Mouse (Mus musculus) layer of hippocampus, adult 2 months (tissue): ENCODE results near the gene Gal. TPM values are rescaled to one million over a fixed set of nuclear protein-coding genes. Genes with fewer than 3 reads are reported as not detected.

Source experiments
- DNase-seq, 2 experiments: peaks; one replicate each; pipeline ENCODE4 v3.0.0; 2022; ENCODE audit warnings: low spot score in 2 of 2
- H3K27ac ChIP-seq: fragments of 200-600 bp; 2 replicates; pipeline ENCODE4 v1.8.1; 2022
- H3K4me3 ChIP-seq: fragments of 200-600 bp; 2 replicates; pipeline ENCODE4 v1.8.1; 2022; ENCODE audit warnings: mild to moderate bottlenecking
- CTCF ChIP-seq: fragments of 200-600 bp; conservative IDR thresholded peaks from 2 replicates; pipeline ENCODE4 v1.8.1; 2022; ENCODE audit warnings: antibody characterized with exemption, mild to moderate bottlenecking, moderate library complexity
- total RNA-seq, 2 experiments: library from RNA; stranded (reverse); gene quantifications; 2 replicates each; pipeline ENCODE4 v1.2.3; 2021

Gene Gal
- total RNA-seq, 2 experiments from 2014 or later, result 0.79 TPM; not detected in 1

DNA sequence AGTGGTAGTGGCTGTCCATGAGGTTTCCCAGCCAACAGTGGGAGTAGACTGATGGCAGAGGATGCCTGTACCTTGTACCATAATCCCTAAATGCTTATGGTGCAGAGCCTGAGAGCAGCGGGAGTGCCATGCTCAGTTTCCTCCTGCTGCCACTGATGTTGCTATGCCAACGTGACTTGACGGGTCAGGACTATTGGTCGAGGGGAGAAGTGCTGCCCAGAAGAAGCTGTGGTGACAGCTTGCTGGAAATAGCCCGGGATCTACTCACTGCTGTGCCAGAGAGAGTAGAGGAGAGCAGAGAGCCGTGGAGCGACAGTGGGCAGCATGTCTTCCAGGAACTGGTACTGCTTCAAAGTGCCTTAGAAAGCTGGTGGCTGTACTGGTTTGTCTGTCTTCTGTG lies 12.4 kb downstream of the Gal start:
- no peak for DNase-seq
- Histone ChIP-seq H3K27ac (no peak overlapping the region), H3K4me3 (no peak overlapping the region)
- TF ChIP-seq CTCF, result no peak

DNA sequence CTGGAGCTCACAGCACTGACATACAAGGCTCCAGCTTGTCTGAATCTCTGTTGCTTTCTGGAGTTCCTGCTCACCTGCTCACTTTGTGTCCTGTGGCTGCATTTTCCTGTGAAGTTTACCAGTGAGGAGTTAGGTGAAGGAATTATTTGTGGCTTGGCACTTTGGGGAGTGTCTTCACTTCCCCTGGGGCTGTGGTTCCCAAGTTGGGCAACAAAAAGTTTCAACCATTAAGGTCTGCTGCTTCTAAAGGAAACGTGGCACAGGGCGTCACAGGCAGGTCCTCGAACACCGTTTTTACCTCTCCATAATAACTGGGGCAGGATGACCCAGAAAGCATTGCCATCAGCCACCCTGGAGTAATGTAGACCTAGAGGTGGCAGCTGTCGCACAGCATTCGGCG lies 12.8 kb downstream of the Gal start:
- DNase-seq, result no peak
- Histone ChIP-seq H3K27ac (no peak overlapping the region), H3K4me3 (no peak overlapping the region)
- TF ChIP-seq CTCF, result no peak

DNA sequence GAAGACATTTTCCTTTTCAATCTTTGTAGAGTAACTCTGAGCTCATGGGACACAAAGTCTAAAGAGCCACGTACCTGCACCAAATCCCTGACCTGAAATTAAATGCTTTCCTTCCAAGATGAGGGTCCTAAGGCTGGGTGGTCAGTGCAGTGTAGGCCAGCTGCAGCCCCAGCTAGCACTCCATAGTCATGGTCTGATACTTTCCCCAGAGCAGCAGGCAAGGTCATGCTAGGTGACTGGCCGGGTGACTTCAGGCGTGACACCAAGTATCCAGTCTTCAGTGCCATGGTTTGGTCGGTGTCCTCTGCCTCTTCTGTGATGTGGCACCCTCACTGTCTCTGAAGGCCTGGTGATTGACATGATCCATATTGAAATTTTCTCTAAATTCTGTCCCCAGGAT lies 14.3 kb downstream of the Gal start:
- no peak for TF ChIP-seq CTCF
- Histone ChIP-seq H3K27ac (no peak overlapping the region), H3K4me3 (no peak overlapping the region)
- DNase-seq, result no peak

DNA sequence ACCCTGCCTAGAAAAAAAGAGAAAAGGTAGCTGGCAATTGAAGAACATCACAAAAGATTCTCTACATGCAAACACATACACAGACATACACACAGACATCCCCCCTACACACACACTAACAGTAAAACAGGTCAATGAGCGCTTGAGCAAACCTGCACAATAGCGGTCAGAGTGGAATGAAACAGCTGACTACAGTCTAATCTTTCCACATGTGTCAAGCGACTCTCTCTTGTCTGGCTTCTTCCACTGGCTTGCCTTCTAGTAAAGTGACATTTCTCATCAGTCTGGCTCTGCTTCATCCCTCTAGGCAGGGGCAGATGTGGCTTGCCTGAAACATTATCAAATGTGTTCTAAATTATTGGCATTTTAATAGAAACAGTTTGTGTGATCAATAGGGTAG lies 20.1 kb downstream of the Gal start:
- TF ChIP-seq CTCF, result no peak
- no peak overlapping the region for H3K27ac ChIP-seq
- no peak for DNase-seq
- no peak overlapping the region for H3K4me3 ChIP-seq

GRCm38 (mm10) chr19:3392384-3392783 lies 22.0 kb downstream of the Gal start:
- Histone ChIP-seq H3K4me3 (no peak overlapping the region), H3K27ac (no peak overlapping the region)
- no peak for DNase-seq
- TF ChIP-seq CTCF, result no peak

- Histone ChIP-seq H3K4me3 (peak overlapping the region; percentile 61), H3K27ac (peak overlapping the region; percentile 30; the same call in 1 of the 2 replicates)
- peak; percentile 79 to 91 for DNase-seq
- TF ChIP-seq CTCF, result peak; percentile 80
Observed at GRCm38 (mm10) chr19:3389089-3389488, 25.3 kb downstream of the Gal start.

GRCm38 (mm10) chr19:3388629-3389057 lies 25.7 kb downstream of the Gal start, which contains the start of gene Tesmin:
Gene Tesmin, plus strand, starts transcription at chr19:3388857.
- peak within 1 kb of the TSS; percentile 61 for H3K4me3 ChIP-seq
- no peak for TF ChIP-seq CTCF
- peak within 1 kb of the TSS; percentile 30; the same call in 1 of the 2 replicates for H3K27ac ChIP-seq
- peak; percentile 65 to 80 for DNase-seq

- no peak overlapping the region for H3K4me3 ChIP-seq
- TF ChIP-seq CTCF, result no peak
- no peak for DNase-seq
- H3K27ac ChIP-seq, result no peak overlapping the region
Observed at GRCm38 (mm10) chr19:3388061-3388460, 26.3 kb downstream of the Gal start.

GRCm38 (mm10) chr19:3378614-3379013 lies 35.7 kb downstream of the Gal start:
- TF ChIP-seq CTCF, result no peak
- H3K27ac ChIP-seq, result no peak overlapping the region
- DNase-seq, result no peak
- H3K4me3 ChIP-seq, result no peak overlapping the region

GRCm38 (mm10) chr19:3376966-3377715 lies 37.2 kb downstream of the Gal start:
- DNase-seq, result no peak
- TF ChIP-seq CTCF, result no peak
- no peak overlapping the region for H3K4me3 ChIP-seq
- no peak overlapping the region for H3K27ac ChIP-seq

GRCm38 (mm10) chr19:3375945-3376495 lies 38.3 kb downstream of the Gal start:
- no peak for TF ChIP-seq CTCF
- no peak for DNase-seq
- no peak overlapping the region for H3K27ac ChIP-seq
- no peak overlapping the region for H3K4me3 ChIP-seq

DNA sequence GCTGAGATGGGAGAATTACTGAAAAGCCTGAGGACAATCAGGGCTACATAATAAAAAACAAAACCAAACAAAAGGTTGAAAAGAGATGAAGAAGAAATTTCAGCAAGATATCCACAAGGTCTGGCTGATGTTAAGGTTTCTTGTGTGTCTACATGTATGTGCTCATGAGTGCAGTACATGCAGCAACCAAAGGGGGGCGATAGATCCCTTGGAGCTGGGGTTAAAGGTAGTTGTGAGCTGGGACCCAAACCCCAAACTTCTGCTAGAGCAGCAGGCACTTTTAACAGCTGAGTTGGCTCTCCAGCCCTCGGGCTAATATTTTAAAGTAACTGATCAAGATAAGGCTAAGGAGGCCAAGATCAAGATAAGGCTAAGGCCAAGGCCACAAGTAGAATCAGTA lies 40.3 kb downstream of the Gal start:
- no peak for DNase-seq
- H3K27ac ChIP-seq, result no peak overlapping the region
- peak; percentile 46 for TF ChIP-seq CTCF
- H3K4me3 ChIP-seq, result no peak overlapping the region

DNA sequence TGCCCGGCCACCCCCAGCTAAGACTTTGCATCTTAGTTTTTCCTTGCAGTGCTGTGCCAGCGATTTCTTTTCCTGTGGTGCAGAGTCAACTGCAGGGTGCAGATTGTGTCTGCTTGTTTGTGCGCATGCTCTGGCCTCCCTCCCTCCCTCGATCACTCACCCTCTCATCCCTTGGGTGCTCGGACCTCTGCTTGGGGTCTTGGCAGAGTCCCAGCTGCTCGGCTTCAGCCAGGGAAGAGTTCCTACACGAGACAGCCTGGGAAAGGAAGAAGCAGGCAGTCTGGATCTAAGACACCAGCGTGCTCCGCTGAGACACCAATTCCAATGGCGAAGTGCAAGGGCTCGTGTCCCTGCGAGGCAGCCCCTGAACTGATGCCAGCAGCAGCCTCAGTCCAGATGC lies 41.0 kb downstream of the Gal start:
- Histone ChIP-seq H3K4me3 (no peak overlapping the region), H3K27ac (no peak overlapping the region)
- TF ChIP-seq CTCF, result no peak
- DNase-seq, result no peak

GRCm38 (mm10) chr19:3368276-3368675 lies 46.1 kb downstream of the Gal start:
- no peak overlapping the region for H3K27ac ChIP-seq
- peak; percentile 26 for TF ChIP-seq CTCF
- no peak for DNase-seq
- H3K4me3 ChIP-seq, result no peak overlapping the region
